Mouse (Mus musculus): ENCODE data around the gene Dgkh.

- TF ChIP-seq CTCF (IDR thresholded peaks at IDR 0.05; ENCODE audit: low read depth) (no peak), EP300 (IDR thresholded peaks at IDR 0.05; ENCODE audit: low read depth) (no peak)
Observed at GRCm38 (mm10) chr14:78684171-78684570, 48.4 kb downstream of the Dgkh start.

Data from liver, postnatal 0 days (tissue).